ENCODE assay signal across 22 mouse cellular contexts in genomic region chr12:107121990-107122389, GRCm38 (mm10).
DNase-seq lines count a peak whose midpoint lies in the region; ATAC-seq and TF ChIP-seq lines count a peak whose summit lies in the region.
"Had no signal": no experiment of that assay in that cellular context is flagged by ENCODE, and none has a peak within 500 bp of the region (broad histone marks: within the 10 kb centered on the region; RNA-seq: fewer than 3 reads in every experiment).

No protein-coding gene starts in this region.

- peak; percentile 14 for DNase-seq in CD4-positive, CD25-positive, alpha-beta regulatory T cell, adult 2 months (ENCODE audit: low read depth, low spot score)
- no peak for DNase-seq in spleen, adult 2 months (ENCODE audit: low read depth in 1 of 2, low spot score in 2 of 2)
- DNase-seq in spleen, adult 18-20 months, result no peak
- DNase-seq in embryonic facial prominence, embryonic 10.5 days (ENCODE audit: low spot score), result no peak
- DNase-seq in limb, embryonic 10.5 days (ENCODE audit: low spot score), result no peak
- no peak for DNase-seq in Muller cell, postnatal 12 days (ENCODE audit: inconsistent ontology term)
- DNase-seq: adrenal gland, adult 2 months; adrenal gland, postnatal 25 days; B cell, adult 2 months; cerebellum, adult 2 months; cerebellum, postnatal 10 days; gastrocnemius, adult 2 months; gastrocnemius, postnatal 25 days; heart, adult 18-20 months; heart, postnatal 10 days had no signal

- no peak for TF ChIP-seq CTCF in spleen, adult 2 months (IDR thresholded peaks at IDR 0.05; ENCODE audit: extremely low read depth, insufficient read depth, insufficient read length, insufficient replicate concordance)

- TF ChIP-seq POLR2A in spleen, adult 2 months (IDR thresholded peaks at IDR 0.05; ENCODE audit: low read depth, low read length), result no peak

- WGBS in spleen, adult 2 months, result 68% methylated on average over 4 of the region's 4 CpGs
- 52% methylated on average over 4 of the region's 4 CpGs for WGBS in embryonic facial prominence, embryonic 10.5 days
- 72% methylated on average over 4 of the region's 4 CpGs for WGBS in limb, embryonic 10.5 days

- no peaks in the 10 kb centered on the region for H3K27me3 ChIP-seq in spleen, adult 2 months (ENCODE audit: control insufficient read depth, insufficient read depth, low read length)
- no peaks in the 10 kb centered on the region for H3K27me3 ChIP-seq in embryonic facial prominence, embryonic 10.5 days (replicated peaks; ENCODE audit: low read depth, poor library complexity, severe bottlenecking)
- H3K27me3 ChIP-seq in limb, embryonic 10.5 days (ENCODE audit: low read depth, poor library complexity, severe bottlenecking), result no peaks in the 10 kb centered on the region
- H3K27me3 ChIP-seq: CH12.LX; forebrain, embryonic 13.5 days; hindbrain, embryonic 13.5 days; intestine, embryonic 15.5 days had no signal

- H3K4me3 ChIP-seq in spleen, adult 2 months (ENCODE audit: extremely low read depth, insufficient read depth, insufficient read length), result no peak overlapping the region
- no peak overlapping the region for H3K4me3 ChIP-seq in embryonic facial prominence, embryonic 10.5 days
- no peak overlapping the region for H3K4me3 ChIP-seq in limb, embryonic 10.5 days
- H3K4me3 ChIP-seq: forebrain, embryonic 13.5 days; gastrocnemius, adult 2 months; heart, embryonic 10.5 days; hindbrain, embryonic 13.5 days; intestine, embryonic 15.5 days had no signal

- no peaks in the 10 kb centered on the region for H3K36me3 ChIP-seq in spleen, adult 2 months (ENCODE audit: control insufficient read depth, insufficient read depth, low read length)
- no peaks in the 10 kb centered on the region for H3K36me3 ChIP-seq in embryonic facial prominence, embryonic 10.5 days (replicated peaks)
- H3K36me3 ChIP-seq in limb, embryonic 10.5 days, result no peaks in the 10 kb centered on the region
- H3K36me3 ChIP-seq: heart, embryonic 10.5 days; hindbrain, embryonic 13.5 days; intestine, embryonic 15.5 days had no signal

- H3K4me1 ChIP-seq in spleen, adult 2 months (ENCODE audit: control insufficient read depth, insufficient read depth, insufficient read length), result no peaks in the 10 kb centered on the region
- H3K4me1 ChIP-seq in embryonic facial prominence, embryonic 10.5 days, result peaks cover 44% of the 10 kb centered on the region
- peaks cover 25% of the 10 kb centered on the region for H3K4me1 ChIP-seq in limb, embryonic 10.5 days
- H3K4me1 ChIP-seq: forebrain, embryonic 13.5 days; intestine, embryonic 15.5 days had no signal

- no peaks in the 10 kb centered on the region for H3K9me3 ChIP-seq in embryonic facial prominence, embryonic 10.5 days
- no peaks in the 10 kb centered on the region for H3K9me3 ChIP-seq in limb, embryonic 10.5 days (replicated peaks)
- H3K9me3 ChIP-seq: forebrain, embryonic 13.5 days; heart, embryonic 10.5 days; hindbrain, embryonic 13.5 days; intestine, embryonic 15.5 days had no signal

- no peak for ATAC-seq in CD4-positive, CD25-positive, alpha-beta regulatory T cell, adult 4 months
- ATAC-seq: forebrain, embryonic 13.5 days; hindbrain, postnatal 0 days; intestine, embryonic 15.5 days had no signal

- H3K27ac ChIP-seq in spleen, adult 2 months (ENCODE audit: insufficient read depth, low read length), result peak overlapping the region; percentile 52; the same call in 1 of the 2 replicates
- H3K27ac ChIP-seq in embryonic facial prominence, embryonic 10.5 days (replicated peaks), result peak overlapping the region; percentile 75
- peak overlapping the region; percentile 30; the same call in 1 of the 2 replicates for H3K27ac ChIP-seq in limb, embryonic 10.5 days
- H3K27ac ChIP-seq: forebrain, embryonic 13.5 days; gastrocnemius, adult 2 months; heart, embryonic 10.5 days; hindbrain, embryonic 13.5 days; hindbrain, postnatal 0 days; intestine, embryonic 15.5 days had no signal
